ENCODE assay signal across 10 mouse cellular contexts in the genomic region with DNA sequence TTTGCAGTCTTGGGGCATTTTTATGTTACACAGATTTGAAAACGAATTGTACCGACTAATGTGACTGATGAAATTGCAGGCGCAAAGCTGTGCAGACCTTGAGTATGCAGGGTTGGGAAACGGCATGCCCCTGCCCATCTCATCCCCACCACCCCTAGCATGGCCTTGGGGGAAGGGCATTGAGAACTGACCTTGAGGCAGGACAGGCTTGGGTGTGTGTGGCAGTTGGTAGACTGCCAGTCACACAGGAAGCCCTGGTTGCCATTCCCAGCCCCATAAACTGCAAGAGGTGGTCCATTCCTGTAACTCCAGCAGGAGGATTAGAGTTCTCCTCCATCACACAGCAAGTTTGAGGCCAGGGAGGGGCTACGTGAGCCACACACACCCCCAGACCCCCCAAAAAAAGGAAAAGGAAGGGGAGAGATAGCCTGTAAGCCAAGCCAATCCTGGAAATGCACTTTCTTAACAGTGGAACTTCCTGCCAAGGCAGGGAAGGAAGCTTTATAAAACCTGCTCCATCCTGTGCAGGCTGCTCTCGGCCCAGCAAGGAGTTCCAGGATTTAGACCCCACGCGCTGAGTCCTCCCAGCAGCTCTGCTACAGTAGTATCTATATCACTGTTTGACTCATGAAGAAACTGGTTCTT.
A peak's percentile ranks its signal among the peaks of the same experiment; 100 is the strongest.
DNase-seq lines count a peak whose midpoint lies in the region; ATAC-seq and TF ChIP-seq lines count a peak whose summit lies in the region.
"Had no signal": no experiment of that assay in that cellular context is flagged by ENCODE, and none has a peak within 500 bp of the region (broad histone marks: within the 10 kb centered on the region; RNA-seq: fewer than 3 reads in every experiment).

No protein-coding gene starts in this region.

- H3K9ac ChIP-seq in midbrain, embryonic 15.5 days: no peak overlapping the region
- H3K9ac ChIP-seq: intestine, embryonic 15.5 days; midbrain, embryonic 13.5 days had no signal

- no peak overlapping the region for H3K4me2 ChIP-seq in midbrain, embryonic 15.5 days
- H3K4me2 ChIP-seq: intestine, embryonic 15.5 days; midbrain, embryonic 13.5 days had no signal

- peaks cover 15% of the 10 kb centered on the region for H3K4me1 ChIP-seq in kidney, adult 2 months (ENCODE audit: control insufficient read depth, insufficient read depth, low read length)
- H3K4me1 ChIP-seq in midbrain, embryonic 10.5 days: peaks cover 41% of the 10 kb centered on the region
- H3K4me1 ChIP-seq in midbrain, embryonic 15.5 days: peaks cover 19% of the 10 kb centered on the region
- peaks cover 27% of the 10 kb centered on the region for H3K4me1 ChIP-seq in heart, embryonic 10.5 days

- H3K9me3 ChIP-seq in midbrain, embryonic 10.5 days (replicated peaks): no peaks in the 10 kb centered on the region
- H3K9me3 ChIP-seq in midbrain, embryonic 15.5 days: no peaks in the 10 kb centered on the region
- H3K9me3 ChIP-seq in heart, embryonic 10.5 days: no peaks in the 10 kb centered on the region
- H3K9me3 ChIP-seq: intestine, embryonic 15.5 days; midbrain, embryonic 13.5 days had no signal

- H3K27me3 ChIP-seq in kidney, adult 2 months (replicated peaks; ENCODE audit: control insufficient read depth, insufficient read depth, low read length): no peaks in the 10 kb centered on the region
- no peaks in the 10 kb centered on the region for H3K27me3 ChIP-seq in midbrain, embryonic 10.5 days (ENCODE audit: low read depth, poor library complexity, severe bottlenecking)
- no peaks in the 10 kb centered on the region for H3K27me3 ChIP-seq in midbrain, embryonic 15.5 days (replicated peaks)
- no peaks in the 10 kb centered on the region for H3K27me3 ChIP-seq in heart, embryonic 10.5 days (ENCODE audit: insufficient read depth, poor library complexity, severe bottlenecking)
- H3K27me3 ChIP-seq: intestine, embryonic 15.5 days; midbrain, embryonic 13.5 days had no signal

- peak; percentile 47 for DNase-seq in kidney, adult 2 months
- no peak for DNase-seq in kidney, postnatal 14 days
- DNase-seq in midbrain, embryonic 10.5 days (ENCODE audit: low spot score): no peak
- DNase-seq in heart, embryonic 10.5 days (ENCODE audit: low spot score): no peak
- DNase-seq in lung, postnatal 36 days: peak; percentile 37
- DNase-seq in gastrocnemius, postnatal 10 days: no peak
- DNase-seq: cerebellum, postnatal 14 days had no signal

- no peak for ATAC-seq in midbrain, embryonic 15.5 days (replicated peaks)
- ATAC-seq: intestine, embryonic 15.5 days; midbrain, embryonic 13.5 days had no signal

- WGBS in kidney, adult 2 months: 64% methylated on average over 8 of the region's 8 CpGs
- 91% methylated on average over 8 of the region's 8 CpGs for WGBS in midbrain, embryonic 10.5 days
- WGBS in midbrain, embryonic 15.5 days: 90% methylated on average over 8 of the region's 8 CpGs
- 75% methylated on average over 8 of the region's 8 CpGs for WGBS in heart, embryonic 10.5 days

- no peak overlapping the region for H3K4me3 ChIP-seq in kidney, adult 2 months (ENCODE audit: insufficient read depth, low read depth, low read length)
- no peak overlapping the region for H3K4me3 ChIP-seq in midbrain, embryonic 10.5 days
- no peak overlapping the region for H3K4me3 ChIP-seq in midbrain, embryonic 15.5 days
- no peak overlapping the region for H3K4me3 ChIP-seq in heart, embryonic 10.5 days
- H3K4me3 ChIP-seq: intestine, embryonic 15.5 days; midbrain, embryonic 13.5 days had no signal

- no peaks in the 10 kb centered on the region for H3K36me3 ChIP-seq in kidney, adult 2 months (ENCODE audit: control insufficient read depth, insufficient read depth, low read length)
- 0 out of 2 replicates have a peak, but pooled peaks cover 7% of the 10 kb centered on the region for H3K36me3 ChIP-seq in midbrain, embryonic 10.5 days
- H3K36me3 ChIP-seq in midbrain, embryonic 15.5 days (replicated peaks): no peaks in the 10 kb centered on the region
- no peaks in the 10 kb centered on the region for H3K36me3 ChIP-seq in heart, embryonic 10.5 days
- H3K36me3 ChIP-seq: intestine, embryonic 15.5 days; midbrain, embryonic 13.5 days had no signal

- TF ChIP-seq CTCF in kidney, adult 2 months (conservative IDR thresholded peaks at IDR 0.05; ENCODE audit: insufficient read depth, insufficient read length, low read depth, low read length): no peak

- no peak for TF ChIP-seq POLR2A in kidney, adult 2 months (IDR thresholded peaks at IDR 0.05; ENCODE audit: low read depth, low read length)

- H3K27ac ChIP-seq in kidney, adult 2 months (ENCODE audit: insufficient read depth, low read depth, low read length): peak overlapping the region; percentile 73
- peak overlapping the region; percentile 19; the same call in 1 of the 2 replicates for H3K27ac ChIP-seq in midbrain, embryonic 10.5 days (replicated peaks)
- no peak overlapping the region for H3K27ac ChIP-seq in midbrain, embryonic 15.5 days
- H3K27ac ChIP-seq in heart, embryonic 10.5 days: peak overlapping the region; percentile 65
- H3K27ac ChIP-seq: intestine, embryonic 15.5 days; midbrain, embryonic 13.5 days had no signal

Comparison
In these comparisons a context has a peak if more than half of its experiments do, and no peak if none do; other contexts are left out.
1. DNase-seq: peak in kidney, adult 2 months (single experiment) and lung, postnatal 36 days (single experiment); none in kidney, postnatal 14 days (single experiment), midbrain, embryonic 10.5 days (single experiment), heart, embryonic 10.5 days (single experiment) and gastrocnemius, postnatal 10 days (single experiment).